Mouse (Mus musculus): ENCODE measurements around the gene Fam219a. TPM values are rescaled to one million over a fixed set of nuclear protein-coding genes. Genes with fewer than 3 reads are reported as not detected.

Gene Fam219a
- total RNA-seq (2014; rRNA removed) (125 and 130 TPM in 2 replicates), polyA plus RNA-seq (2015; fragmentation: Nextera tagmentation; extraction: Ambion mirVana) (20.5 and 24.1 TPM in 2 replicates)

- Histone ChIP-seq H3K4me2 (ENCODE audit: low read depth, low read length, poor library complexity, severe bottlenecking) (peak within 1 kb of the TSS; percentile 77), H3K4me1 (ENCODE audit: insufficient read depth, low read length) (peaks cover 25% of the 10 kb centered on the region), H3K36me3 (ENCODE audit: insufficient read depth, low read length) (no peaks in the 10 kb centered on the region), H3K9ac (replicated peaks; ENCODE audit: low read length, poor library complexity, severe bottlenecking) (peak within 1 kb of the TSS; percentile 96), H3K9me3 (ENCODE audit: low read length) (no peaks in the 10 kb centered on the region), H3K4me3 (ENCODE audit: low read depth, low read length) (peak within 1 kb of the TSS; percentile 82), H3K27ac (ENCODE audit: low read depth, low read length) (peak within 1 kb of the TSS; percentile 93), H3K27me3 (ENCODE audit: insufficient read depth, low read length) (no peaks in the 10 kb centered on the region)
- peak; percentile 78 for TF ChIP-seq CTCF (IDR thresholded peaks at IDR 0.05)
- ATAC-seq (ENCODE audit: low FRiP score), result peak; percentile 96
- peak; percentile 99 for DNase-seq (ENCODE audit: low spot score)
- under 1% methylated on average over 29 of the region's 41 CpGs for WGBS
These were observed at the start of gene Fam219a, which contains the start of gene Dnaic1 for GRCm38 (mm10) chr4:41569411-41569885. Gene Fam219a (minus strand): TSS chr4:41569538. Gene Dnaic1 (plus strand): TSS chr4:41569775.

GRCm38 (mm10) chr4:41615661-41616599, 46.6 kb upstream of the Fam219a start:
- Histone ChIP-seq H3K27me3 (ENCODE audit: insufficient read depth, low read length) (no peaks in the 10 kb centered on the region), H3K27ac (ENCODE audit: low read depth, low read length) (no peak overlapping the region), H3K9ac (replicated peaks; ENCODE audit: low read length, poor library complexity, severe bottlenecking) (0 out of 2 replicates have a peak overlapping the region, but pooled peaks have one; percentile 8), H3K36me3 (ENCODE audit: insufficient read depth, low read length) (no peaks in the 10 kb centered on the region), H3K4me3 (ENCODE audit: low read depth, low read length) (no peak overlapping the region), H3K9me3 (ENCODE audit: low read length) (no peaks in the 10 kb centered on the region), H3K4me1 (ENCODE audit: insufficient read depth, low read length) (peaks cover 2% of the 10 kb centered on the region; the same call in 1 of the 2 replicates), H3K4me2 (ENCODE audit: low read depth, low read length, poor library complexity, severe bottlenecking) (no peak overlapping the region)
- peak; percentile 34; the same call in 1 of the 2 replicates for TF ChIP-seq CTCF (IDR thresholded peaks at IDR 0.05)
- DNase-seq (ENCODE audit: low spot score) (peak; percentile 94), ATAC-seq (ENCODE audit: low FRiP score) (peak; percentile 86)
- WGBS, result 59% methylated on average over 9 of the region's 9 CpGs

GRCm38 (mm10) chr4:41614156-41614555, 44.8 kb upstream of the Fam219a start:
- Histone ChIP-seq H3K4me1 (ENCODE audit: insufficient read depth, low read length) (peaks cover 2% of the 10 kb centered on the region; the same call in 1 of the 2 replicates), H3K9me3 (ENCODE audit: low read length) (no peaks in the 10 kb centered on the region), H3K4me2 (ENCODE audit: low read depth, low read length, poor library complexity, severe bottlenecking) (no peak overlapping the region), H3K36me3 (ENCODE audit: insufficient read depth, low read length) (no peaks in the 10 kb centered on the region), H3K27me3 (ENCODE audit: insufficient read depth, low read length) (no peaks in the 10 kb centered on the region), H3K4me3 (ENCODE audit: low read depth, low read length) (no peak overlapping the region), H3K27ac (ENCODE audit: low read depth, low read length) (no peak overlapping the region), H3K9ac (replicated peaks; ENCODE audit: low read length, poor library complexity, severe bottlenecking) (no peak overlapping the region)
- DNase-seq (ENCODE audit: low spot score) (peak; percentile 91), ATAC-seq (ENCODE audit: low FRiP score) (no peak)
- WGBS, result 4% methylated on average over 7 of the region's 7 CpGs
- TF ChIP-seq CTCF (IDR thresholded peaks at IDR 0.05), result peak; percentile 100

- DNase-seq (ENCODE audit: low spot score) (peak; percentile 95), ATAC-seq (ENCODE audit: low FRiP score) (peak; percentile 48; the same call in 1 of the 2 replicates)
- Histone ChIP-seq H3K27ac (ENCODE audit: low read depth, low read length) (no peak overlapping the region), H3K36me3 (ENCODE audit: insufficient read depth, low read length) (no peaks in the 10 kb centered on the region), H3K4me3 (ENCODE audit: low read depth, low read length) (no peak overlapping the region), H3K4me2 (ENCODE audit: low read depth, low read length, poor library complexity, severe bottlenecking) (no peak overlapping the region), H3K27me3 (ENCODE audit: insufficient read depth, low read length) (no peaks in the 10 kb centered on the region), H3K9me3 (ENCODE audit: low read length) (no peaks in the 10 kb centered on the region), H3K9ac (replicated peaks; ENCODE audit: low read length, poor library complexity, severe bottlenecking) (no peak overlapping the region), H3K4me1 (ENCODE audit: insufficient read depth, low read length) (0 out of 2 replicates have a peak, but pooled peaks cover 2% of the 10 kb centered on the region)
- 17% methylated on average over 8 of the region's 8 CpGs for WGBS
- TF ChIP-seq CTCF (IDR thresholded peaks at IDR 0.05), result no peak
These were observed 42.8 kb upstream of the Fam219a start for GRCm38 (mm10) chr4:41612166-41612565.

- DNase-seq (ENCODE audit: low spot score) (peak; percentile 60), ATAC-seq (ENCODE audit: low FRiP score) (no peak)
- 32% methylated on average over 6 of the region's 6 CpGs for whole genome bisulfite sequencing
- no peak overlapping the region for H3K9ac ChIP-seq (replicated peaks; ENCODE audit: low read length, poor library complexity, severe bottlenecking)
- 0 out of 2 replicates have a peak, but pooled peaks cover 2% of the 10 kb centered on the region for H3K4me1 ChIP-seq (ENCODE audit: insufficient read depth, low read length)
- H3K4me2 ChIP-seq (ENCODE audit: low read depth, low read length, poor library complexity, severe bottlenecking), result no peak overlapping the region
- no peaks in the 10 kb centered on the region for H3K36me3 ChIP-seq (ENCODE audit: insufficient read depth, low read length)
- no peak overlapping the region for H3K27ac ChIP-seq (ENCODE audit: low read depth, low read length)
- no peaks in the 10 kb centered on the region for H3K9me3 ChIP-seq (ENCODE audit: low read length)
- no peak for TF ChIP-seq CTCF (IDR thresholded peaks at IDR 0.05)
- no peaks in the 10 kb centered on the region for H3K27me3 ChIP-seq (ENCODE audit: insufficient read depth, low read length)
- H3K4me3 ChIP-seq (ENCODE audit: low read depth, low read length), result no peak overlapping the region
These were observed 41.2 kb upstream of the Fam219a start for GRCm38 (mm10) chr4:41610594-41610980.

Measured in midbrain, postnatal 0 days (tissue).